Mouse (Mus musculus) Muller cell, postnatal 12 days (primary cell): ENCODE measurements around the gene Rgmb.

ENCODE experiments used
- DNase-seq: peaks from one replicate; pipeline ENCODE4 v3.0.0-alpha.2; 2015; ENCODE audit errors: inconsistent ontology term

Rgmb gene

GRCm38 (mm10) chr17:15830766-15831644 is at the start of gene Rgmb:
Rgmb (minus strand) TSS chr17:15831039.
- peak; percentile 52 for DNase-seq

- no peak for DNase-seq
Observed at GRCm38 (mm10) chr17:15874765-15875164, 43.9 kb upstream of the Rgmb start.

GRCm38 (mm10) chr17:15872093-15872492 is 41.3 kb upstream of the Rgmb start:
- no peak for DNase-seq

- no peak for DNase-seq
Observed at GRCm38 (mm10) chr17:15865249-15865648, 34.4 kb upstream of the Rgmb start.

GRCm38 (mm10) chr17:15862355-15862754 is 31.5 kb upstream of the Rgmb start:
- no peak for DNase-seq

GRCm38 (mm10) chr17:15853121-15853520 is 22.3 kb upstream of the Rgmb start:
- DNase-seq = no peak

GRCm38 (mm10) chr17:15850544-15850943 is 19.7 kb upstream of the Rgmb start:
- no peak for DNase-seq

GRCm38 (mm10) chr17:15841425-15841824 is 10.6 kb upstream of the Rgmb start:
- DNase-seq = no peak

GRCm38 (mm10) chr17:15832398-15832797 is 1.6 kb upstream of the Rgmb start:
- DNase-seq = no peak

- no peak for DNase-seq
Observed at GRCm38 (mm10) chr17:15831810-15832209, 971 bp upstream of the Rgmb start.

GRCm38 (mm10) chr17:15830171-15830765 is 571 bp downstream of the Rgmb start:
- peak; percentile 68 for DNase-seq

GRCm38 (mm10) chr17:15829198-15830170 is 1.4 kb downstream of the Rgmb start:
- DNase-seq = peak; percentile 40

- no peak for DNase-seq
Observed at GRCm38 (mm10) chr17:15828131-15828917, 2.5 kb downstream of the Rgmb start.

GRCm38 (mm10) chr17:15826928-15827327 is 3.9 kb downstream of the Rgmb start:
- DNase-seq = no peak

GRCm38 (mm10) chr17:15826444-15826909 is 4.4 kb downstream of the Rgmb start:
- peak; percentile 99 for DNase-seq

GRCm38 (mm10) chr17:15825481-15826396 is 5.1 kb downstream of the Rgmb start:
- peak; percentile 58 for DNase-seq

GRCm38 (mm10) chr17:15824854-15825253 is 6.0 kb downstream of the Rgmb start:
- no peak for DNase-seq

- DNase-seq = no peak
Observed at GRCm38 (mm10) chr17:15824337-15824736, 6.5 kb downstream of the Rgmb start.

GRCm38 (mm10) chr17:15823838-15824237 is 7.0 kb downstream of the Rgmb start:
- no peak for DNase-seq

- no peak for DNase-seq
Observed at GRCm38 (mm10) chr17:15823215-15823614, 7.6 kb downstream of the Rgmb start.
